Mouse (Mus musculus): ENCODE measurements around the gene Aplf.

- no peak for TF ChIP-seq CTCF (IDR thresholded peaks at IDR 0.05; ENCODE audit: borderline replicate concordance, control insufficient read depth, extremely low read depth, insufficient read depth, low read length, poor library complexity)
- no peak for TF ChIP-seq POLR2A (IDR thresholded peaks at IDR 0.05; ENCODE audit: control insufficient read depth, extremely low read depth, insufficient read depth, low read length, poor library complexity)
These were observed 24.6 kb upstream of the Aplf start for GRCm38 (mm10) chr6:87696544-87696943.
